Mouse (Mus musculus): ENCODE results near the gene Trim8. TPM values are rescaled to one million over a fixed set of nuclear protein-coding genes. Genes with fewer than 3 reads are reported as not detected.

Trim8 gene
- total and polyA plus RNA-seq, 2 experiments: 7.3 to 20.0 TPM

DNA sequence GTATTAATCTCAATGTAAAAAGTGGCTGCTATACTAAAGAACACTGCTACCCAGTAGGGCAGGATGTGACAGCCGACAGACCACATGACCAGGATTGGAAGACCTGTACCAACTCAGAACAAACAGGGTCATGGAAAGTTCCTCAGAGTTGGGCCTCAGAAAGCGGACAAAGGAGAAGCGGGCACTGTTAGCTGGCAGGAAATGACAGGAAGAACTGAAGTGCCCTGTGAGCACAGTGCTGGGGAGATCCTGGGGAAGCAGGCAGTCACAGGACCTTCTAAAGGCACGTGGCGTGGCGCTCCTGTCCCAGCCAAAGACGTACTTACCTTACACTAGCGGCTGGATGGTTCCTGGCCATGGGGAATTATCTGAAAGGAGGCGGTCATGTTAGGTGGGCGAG, 9.8 kb downstream of the Trim8 start:
- TF ChIP-seq POLR2A (IDR thresholded peaks at IDR 0.05; ENCODE audit: extremely low read depth, insufficient read depth, low read length) (no peak), CTCF (IDR thresholded peaks at IDR 0.05; ENCODE audit: low read depth, low read length) (no peak)
- Histone ChIP-seq H3K27ac (replicated peaks; ENCODE audit: insufficient read depth, low read depth, low read length) (peak overlapping the region; percentile 37), H3K9ac (ENCODE audit: low read depth, low read length) (no peak overlapping the region), H3K79me2 (ENCODE audit: control insufficient read depth, insufficient read depth, low read length) (peaks cover 32% of the 10 kb centered on the region), H3K27me3 (ENCODE audit: control insufficient read depth, insufficient read depth, low read length) (no peaks in the 10 kb centered on the region), H3K36me3 (ENCODE audit: control insufficient read depth, insufficient read depth, low read length) (peaks cover 28% of the 10 kb centered on the region), H3K4me3 (ENCODE audit: insufficient read depth, low read depth, low read length) (no peak overlapping the region), H3K4me1 (ENCODE audit: control insufficient read depth, insufficient read depth, low read length) (peaks cover 25% of the 10 kb centered on the region)
- 66% methylated on average over 10 of the region's 10 CpGs for WGBS
- DNase-seq (ENCODE audit: extremely low read depth, low read depth, low spot score): peak; percentile 51

DNA sequence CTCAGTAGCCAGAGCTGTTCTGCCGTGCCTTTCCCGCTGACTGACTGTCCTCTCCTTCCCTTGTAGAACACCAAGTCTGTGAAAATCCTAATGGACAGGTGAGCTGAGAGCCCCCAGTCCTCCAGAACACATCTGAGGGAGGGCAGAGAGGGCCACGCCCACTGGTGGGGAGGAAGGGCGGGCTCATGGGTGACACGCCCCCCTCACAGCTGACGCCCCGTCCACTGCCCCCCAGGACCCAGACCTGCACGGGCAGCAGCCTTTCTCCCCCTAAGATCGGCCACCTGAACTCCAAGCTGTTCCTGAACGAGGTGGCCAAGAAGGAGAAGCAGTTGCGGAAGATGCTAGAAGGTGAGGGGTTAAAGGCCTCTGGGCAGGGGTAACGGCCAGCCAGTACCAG, 12.9 kb downstream of the Trim8 start:
- no peak overlapping the region for H3K4me3 ChIP-seq (ENCODE audit: insufficient read depth, low read depth, low read length)
- no peak overlapping the region for H3K9ac ChIP-seq (ENCODE audit: low read depth, low read length)
- TF ChIP-seq POLR2A (IDR thresholded peaks at IDR 0.05; ENCODE audit: extremely low read depth, insufficient read depth, low read length): no peak
- no peak for TF ChIP-seq CTCF (IDR thresholded peaks at IDR 0.05; ENCODE audit: low read depth, low read length)
- no peak for DNase-seq (ENCODE audit: extremely low read depth, low read depth, low spot score)
- H3K27me3 ChIP-seq (ENCODE audit: control insufficient read depth, insufficient read depth, low read length): no peaks in the 10 kb centered on the region
- no peak overlapping the region for H3K27ac ChIP-seq (replicated peaks; ENCODE audit: insufficient read depth, low read depth, low read length)
- peaks cover 4% of the 10 kb centered on the region for H3K4me1 ChIP-seq (ENCODE audit: control insufficient read depth, insufficient read depth, low read length)
- H3K79me2 ChIP-seq (ENCODE audit: control insufficient read depth, insufficient read depth, low read length): peaks cover 3% of the 10 kb centered on the region; the same call in 1 of the 2 replicates
- WGBS: 88% methylated on average over 12 of the region's 12 CpGs
- H3K36me3 ChIP-seq (ENCODE audit: control insufficient read depth, insufficient read depth, low read length): peaks cover 24% of the 10 kb centered on the region

DNA sequence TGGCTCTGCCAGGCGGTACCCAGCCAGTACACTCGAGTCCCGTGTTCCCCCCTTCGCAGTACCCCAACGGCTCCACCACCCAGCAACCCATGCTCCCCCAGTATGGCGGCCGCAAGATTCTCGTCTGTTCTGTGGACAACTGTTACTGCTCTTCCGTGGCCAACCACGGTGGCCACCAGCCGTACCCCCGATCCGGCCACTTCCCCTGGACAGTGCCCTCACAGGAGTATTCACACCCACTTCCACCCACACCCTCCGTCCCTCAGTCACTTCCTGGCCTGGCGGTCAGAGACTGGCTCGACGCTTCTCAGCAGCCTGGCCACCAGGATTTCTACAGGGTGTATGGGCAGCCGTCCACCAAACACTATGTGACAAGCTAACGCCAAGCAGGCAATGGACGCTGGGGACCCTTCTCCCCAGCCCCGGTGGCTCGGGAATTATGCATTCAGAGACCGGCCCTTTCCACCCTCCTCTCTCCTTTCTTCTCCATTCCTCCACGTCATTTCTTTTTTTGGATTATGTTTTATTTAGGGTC, 13.9 kb downstream of the Trim8 start:
- no peak for DNase-seq (ENCODE audit: extremely low read depth, low read depth, low spot score)
- Histone ChIP-seq H3K9ac (ENCODE audit: low read depth, low read length) (no peak overlapping the region), H3K27ac (replicated peaks; ENCODE audit: insufficient read depth, low read depth, low read length) (no peak overlapping the region), H3K4me3 (ENCODE audit: insufficient read depth, low read depth, low read length) (no peak overlapping the region), H3K79me2 (ENCODE audit: control insufficient read depth, insufficient read depth, low read length) (0 out of 2 replicates have a peak, but pooled peaks cover 3% of the 10 kb centered on the region), H3K27me3 (ENCODE audit: control insufficient read depth, insufficient read depth, low read length) (no peaks in the 10 kb centered on the region), H3K36me3 (ENCODE audit: control insufficient read depth, insufficient read depth, low read length) (peaks cover 24% of the 10 kb centered on the region), H3K4me1 (ENCODE audit: control insufficient read depth, insufficient read depth, low read length) (peaks cover 2% of the 10 kb centered on the region; the same call in 1 of the 2 replicates)
- WGBS: 85% methylated on average over 24 of the region's 24 CpGs
- TF ChIP-seq POLR2A (IDR thresholded peaks at IDR 0.05; ENCODE audit: extremely low read depth, insufficient read depth, low read length): no peak

DNA sequence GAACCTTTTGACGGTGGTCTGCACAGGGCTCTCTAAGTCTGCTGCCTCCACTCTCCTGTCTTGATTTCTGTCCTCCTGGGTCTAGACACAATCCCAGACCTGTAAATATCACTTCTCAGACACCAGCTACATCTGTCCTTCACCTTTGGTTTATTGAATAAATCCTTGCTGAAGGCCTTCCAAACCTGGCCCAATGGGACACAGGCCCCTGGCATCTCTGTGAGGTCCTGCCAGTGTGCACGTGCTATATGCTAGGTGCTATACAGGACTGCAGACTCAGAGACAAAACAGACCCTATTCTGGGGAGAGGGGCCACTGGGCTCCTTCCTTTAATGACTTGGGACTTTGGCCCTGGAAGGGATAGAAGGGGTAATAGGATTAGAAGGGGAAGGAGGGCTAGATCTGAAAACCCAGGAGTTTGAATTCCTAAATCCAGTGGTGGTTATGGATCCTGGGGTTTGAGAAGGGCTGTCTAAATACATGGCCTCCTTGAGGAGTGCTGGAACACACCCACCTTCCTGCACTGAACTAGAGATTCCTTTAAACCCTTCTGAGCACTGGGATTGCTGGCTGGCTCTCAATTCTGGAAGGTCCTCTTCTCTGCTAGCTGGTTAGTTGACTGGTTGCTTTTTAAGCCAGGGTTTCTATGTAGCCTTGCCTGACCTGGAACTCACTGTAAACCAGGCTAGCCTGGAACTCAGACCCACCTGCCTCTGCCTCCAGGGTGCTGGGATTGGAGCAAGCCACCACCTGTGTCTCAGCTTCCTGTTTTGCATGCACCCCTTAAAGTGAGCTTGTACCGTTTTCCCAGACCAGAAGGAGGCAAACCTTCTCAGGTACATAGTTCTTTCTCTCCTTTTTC, 15.4 kb downstream of the Trim8 start:
- DNase-seq (ENCODE audit: extremely low read depth, low read depth, low spot score): no peak
- peaks cover 24% of the 10 kb centered on the region for H3K36me3 ChIP-seq (ENCODE audit: control insufficient read depth, insufficient read depth, low read length)
- TF ChIP-seq CTCF (IDR thresholded peaks at IDR 0.05; ENCODE audit: low read depth, low read length): no peak
- no peak for TF ChIP-seq POLR2A (IDR thresholded peaks at IDR 0.05; ENCODE audit: extremely low read depth, insufficient read depth, low read length)
- no peak overlapping the region for H3K27ac ChIP-seq (replicated peaks; ENCODE audit: insufficient read depth, low read depth, low read length)
- H3K27me3 ChIP-seq (ENCODE audit: control insufficient read depth, insufficient read depth, low read length): no peaks in the 10 kb centered on the region
- no peak overlapping the region for H3K4me3 ChIP-seq (ENCODE audit: insufficient read depth, low read depth, low read length)
- no peak overlapping the region for H3K9ac ChIP-seq (ENCODE audit: low read depth, low read length)
- H3K79me2 ChIP-seq (ENCODE audit: control insufficient read depth, insufficient read depth, low read length): no peaks in the 10 kb centered on the region
- no peaks in the 10 kb centered on the region for H3K4me1 ChIP-seq (ENCODE audit: control insufficient read depth, insufficient read depth, low read length)
- WGBS: 57% methylated on average over 3 of the region's 3 CpGs

DNA sequence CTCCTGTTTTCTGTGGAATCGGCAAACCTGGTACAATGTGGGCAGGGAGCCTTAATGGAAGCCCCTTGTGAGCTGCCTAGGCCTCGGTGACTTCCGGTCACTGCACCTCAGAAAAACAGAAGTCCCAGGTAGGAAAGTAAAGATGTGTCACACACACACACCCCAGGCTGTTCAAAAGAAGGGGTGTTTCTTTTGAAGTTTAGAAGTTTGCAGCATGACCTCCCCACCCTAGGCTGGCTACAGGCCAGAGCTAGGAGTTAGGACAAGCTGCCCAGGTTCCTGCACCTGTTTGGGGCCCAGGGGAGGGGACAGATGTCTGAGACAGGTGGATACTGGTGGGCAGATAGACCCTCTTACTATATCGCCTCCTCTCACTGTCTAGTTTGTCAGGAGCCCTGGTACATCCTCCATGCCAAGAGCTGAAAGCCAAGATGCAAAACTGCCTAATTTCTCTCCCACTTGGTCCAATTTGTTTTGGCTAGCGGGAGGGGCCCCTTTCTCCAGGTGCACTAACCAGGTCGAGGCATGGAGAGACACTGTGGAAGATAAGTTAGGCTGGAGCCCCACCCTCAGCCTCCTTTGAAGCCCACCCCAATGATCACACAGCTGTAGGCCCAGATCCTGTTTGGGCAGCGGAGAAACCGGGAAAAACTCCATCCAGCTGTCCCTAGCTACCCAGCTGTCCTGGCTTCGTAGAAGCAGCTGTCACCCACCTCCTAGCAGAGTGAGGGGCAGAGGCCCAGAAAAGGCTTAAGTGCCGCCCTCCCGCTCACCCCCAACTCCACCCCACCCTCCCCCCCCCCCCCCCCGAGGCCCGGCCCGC, 16.2 kb downstream of the Trim8 start:
- Histone ChIP-seq H3K4me3 (ENCODE audit: insufficient read depth, low read depth, low read length) (no peak overlapping the region), H3K36me3 (ENCODE audit: control insufficient read depth, insufficient read depth, low read length) (peaks cover 20% of the 10 kb centered on the region), H3K9ac (ENCODE audit: low read depth, low read length) (no peak overlapping the region), H3K27me3 (ENCODE audit: control insufficient read depth, insufficient read depth, low read length) (no peaks in the 10 kb centered on the region), H3K27ac (replicated peaks; ENCODE audit: insufficient read depth, low read depth, low read length) (no peak overlapping the region), H3K4me1 (ENCODE audit: control insufficient read depth, insufficient read depth, low read length) (no peaks in the 10 kb centered on the region), H3K79me2 (ENCODE audit: control insufficient read depth, insufficient read depth, low read length) (no peaks in the 10 kb centered on the region)
- no peak for TF ChIP-seq CTCF (IDR thresholded peaks at IDR 0.05; ENCODE audit: low read depth, low read length)
- TF ChIP-seq POLR2A (IDR thresholded peaks at IDR 0.05; ENCODE audit: extremely low read depth, insufficient read depth, low read length): no peak
- 50% methylated on average over 14 of the region's 14 CpGs for whole genome bisulfite sequencing
- DNase-seq (ENCODE audit: extremely low read depth, low read depth, low spot score): no peak
